Mouse (Mus musculus) heart, postnatal 0 days (tissue): ENCODE measurements around the gene Slc4a8. TPM values are rescaled to one million over a fixed set of nuclear protein-coding genes. Genes with fewer than 3 reads are reported as not detected.

ENCODE experiments used
- ATAC-seq: fragments of 200-750 bp; cut with Nextera tagmentation; 2 replicates; pipeline ENCODE4 v1.8.0; 2017; ENCODE audit warnings: low read depth, moderate number of reproducible peaks, moderate library complexity; ENCODE audit not compliant: insufficient read depth
- DNase-seq: peaks from one replicate; pipeline ENCODE4 v3.0.0-alpha.2; 2016; ENCODE audit warnings: low spot score
- H3K27ac ChIP-seq: fragments of 300-500 bp; sonication (generic); 2 replicates; pipeline ENCODE4 v1.5.1; 2014; ENCODE audit warnings: low read depth, mild to moderate bottlenecking
- H3K27me3 ChIP-seq: fragments of 300-500 bp; sonication (generic); 2 replicates; pipeline ENCODE4 v1.6.1; 2014; ENCODE audit warnings: low read length, mixed read lengths; ENCODE audit not compliant: control insufficient read depth, insufficient read depth
- H3K36me3 ChIP-seq: fragments of 300-500 bp; sonication (generic); replicated peaks from 2 replicates; pipeline ENCODE4 v1.6.1; 2014; ENCODE audit warnings: low read length, mixed read lengths; ENCODE audit not compliant: control insufficient read depth, insufficient read depth
- H3K4me1 ChIP-seq: fragments of 300-500 bp; sonication (generic); 2 replicates; pipeline ENCODE4 v1.6.1; 2014; ENCODE audit warnings: antibody characterized with exemption; ENCODE audit not compliant: control insufficient read depth, insufficient read depth
- H3K4me2 ChIP-seq: fragments of 300-500 bp; sonication (generic); 2 replicates; pipeline ENCODE4 v1.6.1; 2014; ENCODE audit warnings: low read depth, mild to moderate bottlenecking, low read length, moderate library complexity
- H3K4me3 ChIP-seq: fragments of 300-500 bp; sonication (generic); 2 replicates; pipeline ENCODE4 v1.5.1; 2014; ENCODE audit warnings: low read depth, low read length
- H3K9ac ChIP-seq: fragments of 300-500 bp; sonication (generic); replicated peaks from 2 replicates; pipeline ENCODE4 v1.6.1; 2014; ENCODE audit warnings: low read depth, low read length, mixed read lengths
- H3K9me3 ChIP-seq: fragments of 300-500 bp; sonication (generic); replicated peaks from 2 replicates; pipeline ENCODE4 v1.6.1; 2016; ENCODE audit warnings: low read length; ENCODE audit not compliant: control insufficient read depth
- CTCF ChIP-seq: IDR thresholded peaks from 2 replicates; pipeline ENCODE4 v1.5.1; 2016; ENCODE audit warnings: antibody characterized with exemption, control low read depth, low read depth
- EP300 ChIP-seq: IDR thresholded peaks from 2 replicates; pipeline ENCODE4 v1.6.1; 2016; ENCODE audit warnings: antibody characterized with exemption, low read depth
- WGBS: fragments of 180-500 bp; shearing (Covaris S2); extraction: QIAGEN DNeasy Blood & Tissue Kit; methylation state at CpG from one replicate; pipeline ENCODE4 v1.1.7; 2014; 5-methylcytosine and 5-hydroxymethylcytosine counted together
- polyA plus RNA-seq: library from polyadenylated mRNA; unstranded; fragments of >200 nt; fragmentation: Nextera tagmentation; extraction: Ambion mirVana; gene quantifications from 2 replicates; pipeline ENCODE4 v1.2.1, GENCODE M21; 2015
- total RNA-seq: library from RNA; depleted of rRNA; stranded (reverse); fragments of >200 nt; gene quantifications from 2 replicates; pipeline ENCODE4 v1.2.3, GENCODE M21; 2014; ENCODE audit warnings: low replicate concordance

Slc4a8 gene
- total and polyA plus RNA-seq, 2 experiments from 2014 or later = 0.19 to 0.81 TPM

GRCm38 (mm10) chr15:100857586-100857985, 96.0 kb downstream of the Slc4a8 start:
- ATAC-seq (no peak), DNase-seq (no peak)
- no peaks in the 10 kb centered on the region for H3K9me3 ChIP-seq
- no peaks in the 10 kb centered on the region for H3K27me3 ChIP-seq
- H3K4me1 ChIP-seq = no peaks in the 10 kb centered on the region
- TF ChIP-seq EP300 (no peak), CTCF (no peak)
- H3K4me3 ChIP-seq = no peak overlapping the region
- no peaks in the 10 kb centered on the region for H3K36me3 ChIP-seq
- WGBS = 50% methylated on average over 3 of the region's 3 CpGs
- no peak overlapping the region for H3K9ac ChIP-seq
- H3K27ac ChIP-seq = no peak overlapping the region
- H3K4me2 ChIP-seq = no peak overlapping the region

- Histone ChIP-seq H3K27ac (no peak overlapping the region), H3K4me3 (no peak overlapping the region), H3K9me3 (no peaks in the 10 kb centered on the region), H3K4me1 (no peaks in the 10 kb centered on the region), H3K36me3 (no peaks in the 10 kb centered on the region), H3K4me2 (no peak overlapping the region), H3K9ac (no peak overlapping the region), H3K27me3 (no peaks in the 10 kb centered on the region; the same call in 1 of the 2 replicates)
- DNase-seq (no peak), ATAC-seq (no peak)
- WGBS = 22% methylated on average over 5 of the region's 5 CpGs
- TF ChIP-seq EP300 (no peak), CTCF (no peak)
Measured at GRCm38 (mm10) chr15:100860856-100861255, 99.3 kb downstream of the Slc4a8 start.

- Histone ChIP-seq H3K27me3 (peaks cover 27% of the 10 kb centered on the region), H3K27ac (no peak overlapping the region), H3K9ac (no peak overlapping the region), H3K36me3 (no peaks in the 10 kb centered on the region), H3K9me3 (no peaks in the 10 kb centered on the region), H3K4me2 (no peak overlapping the region), H3K4me3 (no peak overlapping the region), H3K4me1 (peaks cover 5% of the 10 kb centered on the region; the same call in 1 of the 2 replicates)
- DNase-seq (no peak), ATAC-seq (no peak)
- WGBS = 39% methylated on average over 3 of the region's 3 CpGs
- TF ChIP-seq EP300 (no peak), CTCF (no peak)
Measured at GRCm38 (mm10) chr15:100865556-100865955, 104.0 kb downstream of the Slc4a8 start.

GRCm38 (mm10) chr15:100869558-100869957, 108.0 kb downstream of the Slc4a8 start, which contains the start of gene Scn8a:
Gene Scn8a, plus strand, starts transcription at chr15:100869858.
- H3K4me1 ChIP-seq = peaks cover 5% of the 10 kb centered on the region; the same call in 1 of the 2 replicates
- H3K36me3 ChIP-seq = no peaks in the 10 kb centered on the region
- peak within 1 kb of the TSS; percentile 85 for H3K4me2 ChIP-seq
- 69% methylated on average over 7 of the region's 7 CpGs for WGBS
- peak within 1 kb of the TSS; percentile 54 for H3K4me3 ChIP-seq
- H3K27ac ChIP-seq = no peak within 1 kb of the TSS
- DNase-seq (no peak), ATAC-seq (no peak)
- H3K9me3 ChIP-seq = no peaks in the 10 kb centered on the region
- no peak within 1 kb of the TSS for H3K9ac ChIP-seq
- TF ChIP-seq CTCF (no peak), EP300 (no peak)
- peaks cover 64% of the 10 kb centered on the region for H3K27me3 ChIP-seq

GRCm38 (mm10) chr15:100870001-100870774, 108.6 kb downstream of the Slc4a8 start:
- ATAC-seq = peak; percentile 33; the same call in 1 of the 2 replicates
- 3% methylated on average over 28 of the region's 66 CpGs for WGBS
- H3K27me3 ChIP-seq = peaks cover 70% of the 10 kb centered on the region
- TF ChIP-seq EP300 (no peak), CTCF (no peak)
- H3K27ac ChIP-seq = no peak overlapping the region
- H3K4me2 ChIP-seq = peak overlapping the region; percentile 85
- H3K36me3 ChIP-seq = no peaks in the 10 kb centered on the region
- peak overlapping the region; percentile 41 for H3K4me3 ChIP-seq
- peaks cover 5% of the 10 kb centered on the region; the same call in 1 of the 2 replicates for H3K4me1 ChIP-seq
- no peak overlapping the region for H3K9ac ChIP-seq
- no peaks in the 10 kb centered on the region for H3K9me3 ChIP-seq
- peak; percentile 20 for DNase-seq
